Mouse (Mus musculus) adrenal gland, adult 2 months (tissue): Measurements from ENCODE around the gene Itgb2. TPM values are rescaled to one million over a fixed set of nuclear protein-coding genes. Genes with fewer than 3 reads are reported as not detected.

ENCODE experiments used
- DNase-seq: peaks from one replicate; pipeline ENCODE4 v3.0.0; 2021
- polyA plus RNA-seq: library from polyadenylated mRNA; depleted of rRNA; stranded (reverse); fragments of >200 nt; gene quantifications from 2 replicates; pipeline ENCODE4 v1.2.3, GENCODE M21; 2012
- total RNA-seq, 2 experiments: library from RNA; stranded (reverse); gene quantifications; 2 replicates each; pipeline ENCODE4 v1.2.3; 2021

Gene Itgb2
- total and polyA plus RNA-seq, 3 experiments, result 7.4 to 9.8 (median 9.5) TPM

- DNase-seq, result peak; percentile 23
Observed at GRCm38 (mm10) chr10:77516379-77516951, 13.6 kb upstream of the Itgb2 start.

GRCm38 (mm10) chr10:77517066-77517620 is 12.9 kb upstream of the Itgb2 start:
- DNase-seq, result peak; percentile 71

GRCm38 (mm10) chr10:77517801-77518200 is 12.3 kb upstream of the Itgb2 start:
- peak; percentile 34 for DNase-seq

- DNase-seq, result peak; percentile 44
Observed at GRCm38 (mm10) chr10:77519191-77519590, 10.9 kb upstream of the Itgb2 start.

DNA sequence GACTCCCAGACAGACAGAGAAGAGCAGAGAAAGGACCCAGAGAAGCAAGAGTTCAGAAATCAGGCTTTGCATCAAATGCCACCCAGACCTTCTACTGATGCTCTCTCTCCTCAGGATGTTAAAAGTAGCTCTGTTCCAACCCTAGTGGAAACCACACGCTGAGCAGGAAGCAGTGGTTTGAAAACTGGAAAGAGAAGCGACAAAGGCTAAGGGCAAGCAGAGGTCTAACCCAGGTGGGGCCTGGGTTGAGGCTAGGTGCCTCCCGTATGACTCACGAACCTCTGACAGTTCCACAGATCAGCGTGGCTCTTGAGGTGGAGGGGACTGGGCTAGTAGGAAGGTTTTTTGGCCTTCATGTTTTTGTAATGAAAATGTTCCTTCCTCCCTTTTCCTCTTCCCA is 9.6 kb upstream of the Itgb2 start:
- DNase-seq, result no peak

DNA sequence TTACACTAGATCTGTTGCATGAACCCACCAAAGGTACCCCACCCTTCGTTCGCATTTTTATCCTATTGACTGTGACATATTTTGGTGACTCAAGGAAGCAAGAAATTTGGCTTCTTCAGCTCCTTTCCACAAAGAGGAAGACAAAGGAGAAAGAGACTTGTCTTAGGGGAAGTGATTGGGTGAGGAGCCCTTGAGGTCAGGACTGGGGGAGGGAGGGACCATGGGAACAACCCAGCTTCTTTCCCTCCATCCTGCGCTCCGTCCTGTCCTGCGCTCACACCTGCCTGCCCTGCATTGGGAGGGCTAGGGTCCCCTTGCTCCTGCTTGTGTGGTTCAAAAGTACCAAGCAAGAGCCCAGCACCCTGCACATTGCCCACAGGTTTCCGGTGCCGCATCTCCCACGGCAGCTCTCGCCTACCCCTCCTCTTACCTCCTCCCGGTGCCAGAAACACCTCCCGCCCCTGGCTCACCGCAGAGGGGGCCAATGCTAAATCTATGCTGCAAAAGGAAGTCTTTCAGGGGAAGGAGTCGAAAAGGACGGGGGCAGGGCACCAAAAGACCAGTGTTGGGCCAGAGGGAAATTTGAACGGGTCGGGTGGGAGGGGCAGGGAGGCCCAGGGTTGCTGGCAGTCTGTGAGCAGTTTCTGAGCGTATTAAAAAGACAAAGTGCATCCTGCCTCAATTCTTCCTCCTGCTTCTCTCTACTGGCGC is 7.9 kb upstream of the Itgb2 start:
- no peak for DNase-seq

DNA sequence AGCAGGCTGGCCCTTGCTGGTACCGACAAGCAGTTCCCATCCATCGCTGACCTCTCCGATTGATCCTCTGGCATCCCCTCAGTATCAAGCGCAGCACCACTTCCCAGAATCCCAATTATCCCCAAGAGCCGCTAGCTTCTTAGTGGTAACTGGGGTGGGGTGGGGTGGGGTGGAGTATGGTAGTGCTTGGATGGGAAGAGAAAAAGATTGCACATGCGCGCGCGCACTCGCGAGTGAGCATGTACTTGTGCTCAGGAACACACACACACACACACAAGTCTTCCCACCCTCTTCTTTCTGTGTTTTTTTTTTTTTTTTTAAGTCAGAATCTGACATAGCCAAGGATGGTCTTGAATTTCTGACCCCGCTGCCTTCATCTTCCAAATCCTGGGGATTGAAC is 7.3 kb upstream of the Itgb2 start:
- no peak for DNase-seq

- DNase-seq, result peak; percentile 55
Observed at GRCm38 (mm10) chr10:77523321-77523720, 6.7 kb upstream of the Itgb2 start.

DNA sequence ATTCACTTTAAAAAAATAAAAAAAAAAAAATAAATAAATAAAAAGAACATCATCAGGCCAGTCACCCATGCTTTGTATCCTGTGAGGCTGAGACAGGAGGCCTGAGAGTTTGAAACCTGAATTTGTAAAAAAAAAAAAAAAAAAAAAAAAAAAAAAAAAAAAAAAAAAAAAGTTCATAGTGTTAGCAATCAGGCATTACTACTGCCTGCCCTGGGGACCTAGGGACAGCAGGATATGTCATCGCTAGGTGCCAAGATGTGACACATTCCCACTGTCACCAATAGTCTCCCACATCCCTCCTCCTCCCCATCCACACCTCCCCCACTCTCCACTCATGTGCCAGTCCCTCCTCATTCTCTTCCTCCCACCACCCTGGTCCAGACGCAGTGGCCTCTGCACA is 3.6 kb upstream of the Itgb2 start:
- DNase-seq, result no peak

GRCm38 (mm10) chr10:77528634-77529033 is 1.4 kb upstream of the Itgb2 start:
- DNase-seq, result no peak

GRCm38 (mm10) chr10:77531026-77532019 is 1.3 kb downstream of the Itgb2 start:
- no peak for DNase-seq

DNA sequence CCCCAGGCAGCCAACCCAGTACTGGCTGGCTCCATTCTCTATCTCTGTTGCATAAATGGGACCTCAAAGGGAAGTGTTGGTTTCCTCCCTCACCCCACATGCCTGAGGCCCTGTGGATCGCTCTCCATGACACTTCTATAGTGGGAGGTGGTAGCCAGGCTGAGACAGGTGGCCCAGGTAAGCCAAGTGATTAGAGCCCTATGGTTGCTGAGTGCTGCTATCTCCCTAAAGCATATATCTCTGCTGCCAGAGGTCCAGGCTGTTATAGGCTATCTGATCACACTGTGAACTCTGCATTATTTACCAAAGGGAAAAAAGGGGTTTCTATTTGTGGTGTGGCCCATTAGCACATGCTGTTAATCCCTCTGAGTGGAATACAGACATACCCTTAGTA is 2.0 kb downstream of the Itgb2 start:
- DNase-seq, result no peak

DNA sequence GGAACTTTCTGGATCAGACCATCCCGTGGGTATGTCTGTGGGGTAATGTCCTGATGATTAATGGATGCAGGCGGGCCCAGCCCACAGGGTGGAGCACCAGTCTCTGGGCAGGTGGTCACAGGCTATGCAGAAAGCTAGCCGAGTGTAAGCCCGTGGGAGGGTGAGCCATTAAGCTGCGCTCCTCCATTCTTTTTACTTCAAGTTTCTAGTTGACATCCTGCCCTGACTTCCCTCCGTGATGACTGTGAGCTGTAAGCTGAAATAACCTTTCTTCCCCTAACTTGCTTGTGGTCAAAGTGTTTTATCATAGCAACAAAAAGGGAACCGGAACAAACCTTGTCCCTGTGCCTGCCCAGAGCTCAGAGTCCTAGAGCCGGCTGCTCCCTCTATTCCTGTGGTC is 6.7 kb downstream of the Itgb2 start:
- DNase-seq, result no peak

GRCm38 (mm10) chr10:77537215-77538209 is 7.5 kb downstream of the Itgb2 start:
- no peak for DNase-seq

DNA sequence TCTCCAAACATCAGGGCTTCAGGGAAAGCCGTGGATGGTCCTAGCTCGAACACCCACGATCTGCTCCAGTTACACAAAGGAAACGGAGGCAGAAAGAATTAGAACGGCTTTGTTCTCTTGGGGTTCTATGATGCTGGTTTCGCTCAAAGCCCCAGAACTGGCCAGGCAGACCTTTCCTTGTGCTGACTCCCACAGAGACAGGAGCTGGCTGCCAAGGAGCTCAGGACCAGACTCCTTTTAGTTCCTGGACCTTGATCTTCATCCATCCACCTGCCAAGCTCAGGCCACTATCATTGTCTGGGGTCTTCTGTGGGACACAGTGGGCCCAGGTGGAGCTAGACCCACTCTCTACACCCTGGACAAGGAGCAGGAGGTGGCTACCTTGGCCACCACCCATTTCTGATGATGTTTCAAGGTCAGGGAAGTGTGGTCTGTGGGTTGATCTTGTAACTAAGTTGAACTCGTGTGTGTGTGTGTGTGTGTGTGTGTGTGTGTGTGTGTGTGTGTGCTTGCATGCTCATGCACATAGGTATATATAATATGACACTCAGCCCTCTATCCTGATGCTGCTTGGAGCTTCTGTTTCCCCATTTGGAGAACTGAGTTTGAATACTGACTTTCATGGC is 9.4 kb downstream of the Itgb2 start:
- no peak for DNase-seq

DNA sequence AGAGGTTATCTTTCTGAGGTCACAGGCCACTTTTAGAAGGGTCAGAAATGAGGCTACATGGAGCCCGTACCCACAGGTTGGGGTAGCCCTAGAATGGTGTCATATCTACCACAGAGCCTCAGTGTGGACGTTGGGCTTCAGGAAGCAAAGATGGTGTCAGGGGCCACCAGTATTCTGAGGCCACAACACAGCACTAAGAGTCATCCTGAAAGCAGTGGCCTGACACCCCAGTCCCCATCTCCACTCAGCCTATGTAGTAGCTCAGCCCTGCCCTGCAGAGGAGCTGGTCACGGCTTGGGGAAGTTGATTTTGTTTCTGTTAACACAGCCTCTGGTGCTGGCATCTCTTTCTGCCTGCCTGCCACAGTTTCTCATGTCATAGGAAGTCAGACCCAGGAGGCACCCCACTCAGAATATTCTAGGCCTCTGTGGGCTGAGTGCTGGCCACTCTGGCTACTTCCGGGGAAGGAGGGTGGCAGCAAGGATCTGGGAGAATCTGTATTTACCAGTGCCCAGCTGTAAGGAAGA is 10.6 kb downstream of the Itgb2 start:
- DNase-seq, result peak; percentile 18

DNA sequence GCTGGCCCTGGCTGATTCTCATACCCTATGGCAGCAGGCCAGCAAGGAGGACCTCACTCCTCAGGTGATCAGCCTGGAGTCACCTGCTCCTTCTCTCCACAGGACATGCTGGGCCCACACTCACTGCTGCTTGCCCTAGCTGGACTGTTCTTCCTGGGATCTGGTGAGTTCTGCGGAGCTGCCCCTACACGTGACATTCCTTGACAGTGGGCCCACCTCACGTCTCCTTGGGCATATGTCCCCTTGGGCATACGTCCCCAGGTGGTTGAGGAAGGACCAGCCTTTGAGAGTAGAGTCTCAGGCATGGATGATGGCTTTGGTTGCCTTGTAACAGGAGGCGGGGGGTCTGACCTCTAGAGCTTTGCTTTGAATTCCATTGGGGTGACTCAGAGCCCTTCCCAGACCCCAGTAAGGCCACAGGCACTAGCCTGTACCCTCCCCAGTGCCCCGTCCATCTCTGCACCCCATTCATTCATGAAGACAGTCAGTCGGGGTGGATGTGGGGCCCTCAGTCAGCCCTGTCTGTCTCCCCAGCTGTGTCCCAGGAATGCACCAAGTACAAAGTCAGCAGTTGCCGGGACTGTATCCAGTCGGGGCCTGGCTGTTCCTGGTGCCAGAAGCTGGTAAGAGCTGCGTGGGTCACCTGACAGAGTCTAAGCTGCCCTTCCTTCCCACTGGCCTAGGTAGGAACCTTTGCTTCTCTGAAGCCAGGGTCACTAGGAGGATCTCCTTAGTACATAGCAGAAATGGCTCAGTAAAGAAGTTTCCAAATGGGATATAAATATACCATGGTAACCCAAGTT is 12.0 kb downstream of the Itgb2 start:
- no peak for DNase-seq

GRCm38 (mm10) chr10:77543226-77543625 is 13.2 kb downstream of the Itgb2 start:
- peak; percentile 23 for DNase-seq

DNA sequence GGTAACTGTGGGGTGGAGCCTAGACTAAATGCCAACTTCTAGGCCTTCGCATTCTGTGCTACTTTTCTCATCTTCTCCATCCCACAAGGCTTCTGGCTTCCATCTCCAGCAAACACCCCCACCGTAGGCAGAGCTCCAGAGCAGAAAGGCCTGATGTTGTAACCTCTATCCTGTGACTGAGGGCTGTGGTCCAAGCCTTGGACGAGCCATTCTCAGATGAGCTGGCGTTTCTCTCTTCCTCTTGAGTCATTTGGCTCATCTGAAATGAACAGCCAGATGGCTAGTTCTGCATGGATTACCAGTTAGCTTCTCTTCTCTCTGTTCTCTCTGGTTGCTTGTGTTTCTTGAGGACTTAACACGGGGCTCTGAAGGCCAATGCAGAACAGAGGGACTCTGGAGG is 14.9 kb downstream of the Itgb2 start:
- DNase-seq, result peak; percentile 79

GRCm38 (mm10) chr10:77548576-77548975 is 18.5 kb downstream of the Itgb2 start:
- DNase-seq, result no peak
